Mouse (Mus musculus) right cerebral cortex, postnatal 14 days (tissue): Measurements from ENCODE around the gene Jchain.

Source experiments
- DNase-seq: peaks from one replicate; pipeline ENCODE4 v3.0.0; 2022

The Jchain gene

GRCm38 (mm10) chr5:88519232-88519631 lies 8.5 kb downstream of the Jchain start:
- peak; percentile 21 for DNase-seq

- DNase-seq = no peak
Measured at GRCm38 (mm10) chr5:88508990-88509389, 18.7 kb downstream of the Jchain start.

DNA sequence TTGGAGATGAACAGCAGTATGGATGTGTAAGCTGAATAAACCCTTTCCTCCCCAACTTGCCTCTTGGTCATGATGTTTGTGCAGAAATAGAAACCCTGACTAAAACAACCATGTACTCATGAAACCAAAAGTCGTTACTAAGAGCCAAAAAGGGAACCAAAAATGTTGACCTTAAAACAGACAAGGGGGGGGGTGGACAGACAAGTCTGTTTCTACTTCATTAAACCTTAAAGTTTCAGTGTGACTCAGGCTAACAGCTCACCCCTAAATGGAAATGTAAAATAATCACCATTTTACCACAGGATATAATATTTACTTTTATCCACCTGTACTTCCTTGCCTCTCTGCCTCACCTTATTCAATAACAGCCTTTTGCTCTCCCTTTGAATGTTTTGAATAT lies 19.1 kb downstream of the Jchain start:
- no peak for DNase-seq

DNA sequence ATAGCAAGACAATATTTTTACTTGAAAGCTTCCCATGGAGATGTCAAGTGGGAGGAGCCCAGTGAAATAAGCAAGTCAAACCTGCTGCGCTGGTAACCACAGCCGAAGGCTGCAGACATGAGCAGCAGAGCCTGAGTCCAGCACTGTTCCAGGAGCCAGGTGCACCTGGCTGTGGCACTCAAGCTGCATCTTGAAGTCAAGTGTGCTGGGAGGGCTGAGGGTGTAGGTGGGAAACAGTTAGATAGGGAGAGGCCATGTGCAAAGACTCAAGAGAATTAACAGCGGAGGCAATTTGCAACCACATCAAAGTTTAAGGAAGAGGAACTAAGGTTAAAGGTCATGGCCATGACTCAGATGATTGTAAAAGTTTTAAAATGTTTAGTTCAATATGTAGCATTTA lies 27.9 kb downstream of the Jchain start:
- DNase-seq = no peak

DNA sequence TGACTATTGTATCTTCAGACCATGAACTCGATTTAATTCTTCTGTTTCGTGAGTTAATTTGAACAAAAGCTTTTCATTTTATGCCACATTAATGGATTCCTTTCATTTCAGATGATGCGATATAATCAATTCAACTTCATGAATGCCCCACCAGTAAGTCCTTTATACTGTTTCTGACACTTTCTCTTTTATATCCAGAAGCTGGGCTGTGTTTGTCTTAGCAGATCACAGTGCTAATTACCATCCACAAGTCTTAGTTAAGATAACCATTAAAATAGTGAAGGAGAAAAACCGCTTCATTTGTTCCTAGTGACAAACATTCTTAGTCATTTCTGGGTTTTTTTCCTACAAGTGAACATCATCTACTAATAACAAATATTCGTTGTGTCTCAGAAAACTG lies 36.6 kb downstream of the Jchain start:
- no peak for DNase-seq

GRCm38 (mm10) chr5:88489004-88489403 lies 38.7 kb downstream of the Jchain start:
- DNase-seq = no peak

DNA sequence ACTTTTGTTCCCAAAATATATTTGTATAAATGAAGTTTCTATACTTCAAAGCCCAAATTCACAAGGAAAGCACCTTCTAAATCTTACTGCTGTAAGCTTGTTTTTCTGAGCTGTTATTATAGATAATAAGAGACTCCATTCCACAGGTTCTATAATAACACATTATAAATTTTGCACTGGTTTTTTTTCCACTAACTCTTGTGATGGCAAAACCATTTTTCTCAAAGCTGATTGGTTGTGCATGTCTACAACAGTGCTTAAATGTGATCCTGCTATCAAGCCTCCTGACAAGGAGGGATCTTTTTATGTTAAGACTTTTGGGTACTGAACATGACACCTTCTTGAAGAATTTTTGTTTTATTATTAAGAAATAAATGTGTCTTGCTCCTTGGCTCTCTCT lies 40.0 kb downstream of the Jchain start, which contains the start of gene Enam:
Enam (plus strand) TSS at position 301 of the 400 bp plus-strand sequence.
- no peak for DNase-seq
